Mouse (Mus musculus) telencephalon, adult 2 months (tissue): ENCODE data around the gene Opa1.

Experiments
- DNase-seq: peaks from one replicate; pipeline ENCODE4 v3.0.0-alpha.2; 2011; ENCODE audit warnings: low read depth, low spot score

Gene Opa1

DNA sequence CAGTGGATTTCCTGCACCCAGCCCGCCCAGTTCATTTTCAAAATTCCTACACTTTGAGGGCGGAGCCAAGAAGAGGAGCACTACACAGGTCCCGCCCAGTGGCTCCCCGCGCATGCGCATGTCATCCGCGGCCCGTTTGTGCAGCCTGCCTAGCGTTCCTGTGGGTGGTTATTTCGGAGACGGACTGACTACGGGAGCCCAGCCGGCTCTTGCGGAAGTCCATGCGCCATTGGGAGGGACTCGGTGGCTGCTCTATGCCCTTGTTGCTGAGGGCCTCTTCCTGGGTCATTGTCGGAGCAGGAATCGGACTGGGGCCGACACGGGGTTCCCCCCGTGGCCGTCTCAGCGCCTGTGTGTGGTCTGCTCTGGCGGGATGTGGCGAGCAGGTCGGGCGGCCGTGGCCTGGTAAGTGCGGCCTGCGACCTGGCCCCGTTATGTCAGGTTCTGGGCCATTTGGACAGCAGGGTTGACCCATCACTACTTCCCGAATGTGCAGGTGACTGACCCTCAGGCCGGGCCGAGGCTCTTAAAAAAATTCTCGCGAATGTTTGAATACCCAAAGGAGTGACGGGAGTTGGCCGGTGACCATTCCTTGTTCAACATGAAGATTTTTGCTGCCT lies at the start of gene Opa1:
TSS of gene Opa1 (plus strand) at position 168 of the 620 bp plus-strand sequence.
- DNase-seq = peak; percentile 92

- no peak for DNase-seq
Observed at GRCm38 (mm10) chr16:29533641-29534040, 45.5 kb upstream of the Opa1 start.

DNA sequence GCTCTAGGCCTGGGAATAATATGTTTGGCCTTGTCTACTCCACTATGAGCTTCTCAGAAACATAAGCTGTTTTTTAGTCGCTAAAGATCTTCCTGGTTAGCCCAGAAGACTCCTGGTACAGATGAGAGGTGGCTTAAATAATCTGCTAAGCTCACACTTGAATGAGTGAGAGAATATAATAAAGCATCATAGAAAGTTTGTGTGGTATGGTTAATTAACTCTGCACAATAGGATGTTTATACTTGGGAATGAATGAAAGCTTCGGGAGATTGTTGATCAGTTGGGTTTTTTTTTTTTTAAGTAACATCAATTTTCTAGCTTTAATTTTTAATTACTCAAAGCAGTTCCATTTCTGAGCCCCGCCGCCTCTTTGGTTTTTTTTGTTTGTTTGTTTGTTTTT lies 43.3 kb upstream of the Opa1 start:
- DNase-seq = no peak

- no peak for DNase-seq
Observed at GRCm38 (mm10) chr16:29536411-29537204, 42.5 kb upstream of the Opa1 start.

DNA sequence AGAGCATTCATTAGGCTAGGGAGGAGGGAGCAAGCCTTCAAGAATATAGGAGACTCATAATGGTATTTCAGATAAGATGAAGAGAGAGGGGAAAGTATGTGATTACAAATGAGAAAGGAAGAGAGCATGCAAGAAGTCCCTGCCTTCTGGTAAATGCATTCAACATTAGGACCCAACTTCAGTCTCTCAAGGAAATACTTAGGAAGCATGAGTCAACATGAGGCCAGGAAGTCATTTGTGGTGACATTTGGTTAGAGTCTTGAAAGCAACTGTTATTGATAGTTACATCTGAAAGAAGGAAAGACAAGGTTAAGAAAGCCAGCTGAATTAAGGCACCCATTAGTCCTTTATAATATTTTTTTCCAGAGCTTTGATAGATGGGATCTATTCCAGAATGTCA lies 39.2 kb upstream of the Opa1 start:
- DNase-seq = no peak

DNA sequence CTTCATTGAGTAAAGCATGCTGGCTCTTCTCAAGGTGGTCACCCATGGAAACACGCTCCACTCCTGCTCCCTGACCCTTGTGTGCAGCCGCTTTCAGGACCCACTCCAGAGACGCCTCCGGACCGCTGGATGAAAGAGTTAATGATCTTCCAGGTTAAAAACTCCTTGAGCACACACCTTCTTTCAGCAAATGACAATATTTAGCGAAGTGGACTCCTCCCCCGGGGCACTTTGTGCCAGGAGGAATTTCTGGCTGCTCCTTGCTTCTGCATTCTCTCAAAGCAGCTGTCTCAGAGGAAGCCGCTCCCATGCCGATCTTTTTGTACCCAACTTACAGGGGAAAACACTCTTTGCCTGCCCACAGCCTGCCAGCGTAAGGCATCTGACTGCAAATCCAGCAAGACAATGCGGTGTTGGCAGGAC lies 37.9 kb upstream of the Opa1 start:
- no peak for DNase-seq

DNA sequence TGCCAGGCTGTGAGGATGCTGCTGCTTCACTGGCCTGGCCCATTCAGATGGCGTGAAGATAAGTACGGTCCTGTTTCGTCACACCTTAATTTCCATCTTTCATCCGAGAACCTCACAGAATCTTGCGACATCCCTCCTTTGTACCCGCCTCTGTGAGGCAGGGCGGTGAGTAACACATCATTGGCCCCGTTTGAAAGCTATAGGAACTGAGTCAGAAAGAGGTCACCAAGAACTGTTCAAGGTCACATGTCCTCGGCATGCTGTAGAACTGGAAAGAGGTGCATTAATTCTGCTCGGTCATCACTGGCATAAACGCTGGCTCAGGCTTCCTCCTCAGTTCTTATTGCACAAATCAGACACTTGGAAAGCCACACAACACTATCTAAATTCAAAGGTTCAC lies 34.3 kb upstream of the Opa1 start, which contains the start of gene Atp13a4:
TSS of gene Atp13a4 (minus strand) at position 36 of the 400 bp plus-strand sequence.
- DNase-seq = no peak

GRCm38 (mm10) chr16:29559667-29560066 lies 19.5 kb upstream of the Opa1 start:
- no peak for DNase-seq

- no peak for DNase-seq
Observed at GRCm38 (mm10) chr16:29560454-29560853, 18.7 kb upstream of the Opa1 start.

DNA sequence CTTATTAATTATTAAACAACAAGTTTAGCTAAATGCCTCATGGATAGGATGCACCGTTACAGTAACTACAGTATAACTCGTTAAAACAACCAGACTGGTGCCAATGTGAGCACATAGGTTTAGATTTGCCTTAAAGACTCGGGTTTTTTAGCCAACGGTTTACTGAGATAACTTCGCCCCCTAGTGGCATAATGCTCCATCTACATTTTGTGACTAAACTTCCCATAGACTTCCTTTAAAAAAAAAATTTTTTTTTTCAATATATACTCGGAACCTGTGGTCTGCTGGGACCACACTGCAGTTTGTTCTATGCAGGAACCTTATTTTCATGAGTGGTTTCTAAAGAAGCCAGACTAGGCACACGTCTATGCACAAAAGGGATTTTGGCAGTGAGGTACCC lies 18.3 kb upstream of the Opa1 start:
- DNase-seq = peak; percentile 56

DNA sequence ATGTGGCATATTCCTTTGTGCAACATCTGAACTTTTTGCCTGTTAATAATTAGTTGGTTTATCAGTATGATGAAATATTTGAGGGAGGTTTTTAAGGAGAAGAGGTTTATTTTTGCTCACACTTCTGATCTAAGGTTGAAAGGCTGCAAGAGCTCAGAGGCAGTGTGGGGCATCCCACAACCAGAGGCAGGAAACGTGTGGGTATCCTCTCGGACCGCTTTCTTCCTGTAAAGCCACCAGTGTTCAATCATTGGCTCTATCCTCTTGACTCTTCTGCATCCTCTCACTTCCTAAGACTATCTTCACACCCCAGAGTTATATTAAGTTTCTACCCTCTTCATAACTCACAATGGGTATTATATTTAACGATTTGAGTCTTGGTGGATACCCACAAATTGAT lies 5.1 kb upstream of the Opa1 start:
- DNase-seq = no peak

GRCm38 (mm10) chr16:29575620-29576019 lies 3.5 kb upstream of the Opa1 start:
- no peak for DNase-seq

GRCm38 (mm10) chr16:29579787-29580176 lies 648 bp downstream of the Opa1 start:
- DNase-seq = no peak

DNA sequence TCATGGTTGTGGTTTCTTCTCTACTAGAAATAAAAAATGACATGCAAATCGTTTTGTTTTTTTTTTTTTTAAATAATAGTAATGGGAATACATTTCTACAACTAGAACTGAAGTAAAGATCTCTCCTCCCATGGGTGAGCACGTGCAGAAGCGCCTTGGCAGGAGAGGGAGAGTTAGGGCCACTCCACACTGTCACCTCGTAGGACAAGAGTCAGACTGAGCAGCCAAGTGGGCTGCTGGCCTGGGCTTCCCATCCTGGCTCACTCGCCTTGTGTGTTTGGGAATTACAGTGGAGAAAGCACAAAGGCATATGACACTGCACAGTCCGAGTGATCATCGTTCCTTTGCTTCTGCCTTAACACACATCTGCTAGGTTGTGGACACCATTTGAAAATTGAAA lies 13.0 kb downstream of the Opa1 start:
- DNase-seq = no peak

- DNase-seq = no peak
Observed at GRCm38 (mm10) chr16:29597122-29597521, 18.0 kb downstream of the Opa1 start.

- peak; percentile 38 for DNase-seq
Observed at GRCm38 (mm10) chr16:29605546-29605945, 26.4 kb downstream of the Opa1 start.

DNA sequence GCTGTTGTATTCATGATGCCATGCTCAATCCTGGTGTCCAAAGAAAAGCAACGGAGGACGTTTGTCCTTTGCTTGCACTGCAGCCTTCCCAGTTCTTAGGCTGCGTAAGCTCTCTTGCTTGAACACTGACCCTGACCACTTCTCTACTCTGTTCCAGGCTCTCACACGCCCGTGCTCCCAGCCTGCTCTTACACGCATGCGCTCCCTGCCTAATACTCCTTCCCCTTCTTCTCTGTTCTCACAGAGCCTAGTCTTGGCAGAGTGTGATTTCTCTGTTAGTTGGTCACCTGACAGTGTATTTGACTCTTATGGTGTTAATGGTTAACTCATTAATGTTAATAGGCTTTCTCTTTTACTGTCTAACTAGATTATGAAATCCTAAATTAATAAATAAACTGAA lies 28.0 kb downstream of the Opa1 start:
- no peak for DNase-seq

- no peak for DNase-seq
Observed at GRCm38 (mm10) chr16:29614762-29615161, 35.6 kb downstream of the Opa1 start.

- DNase-seq = peak; percentile 35
Observed at GRCm38 (mm10) chr16:29629053-29629452, 49.9 kb downstream of the Opa1 start.

- DNase-seq = no peak
Observed at GRCm38 (mm10) chr16:29635780-29636179, 56.6 kb downstream of the Opa1 start.

DNA sequence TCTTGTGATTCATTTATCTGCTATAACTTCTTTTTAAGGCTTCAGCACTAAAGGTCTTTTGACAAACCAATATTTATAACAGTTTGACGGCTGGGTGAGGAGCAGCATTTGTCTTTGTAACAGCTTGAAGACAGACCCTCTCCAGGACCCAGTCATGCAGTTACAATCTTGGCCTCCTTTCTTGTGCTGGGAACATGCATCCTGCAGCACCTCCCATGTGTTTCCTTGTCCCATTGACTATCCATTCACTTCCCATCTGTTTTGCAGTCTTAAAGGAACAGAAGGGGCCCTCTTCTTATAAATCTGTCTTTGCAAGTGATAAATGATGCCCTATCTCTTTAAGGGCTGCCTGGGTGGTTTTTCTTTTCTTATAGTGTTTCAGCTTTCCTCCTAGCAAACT lies 63.2 kb downstream of the Opa1 start:
- no peak for DNase-seq

GRCm38 (mm10) chr16:29644871-29645270 lies 65.7 kb downstream of the Opa1 start:
- no peak for DNase-seq

GRCm38 (mm10) chr16:29646202-29646601 lies 67.1 kb downstream of the Opa1 start:
- DNase-seq = no peak
